Mouse (Mus musculus): ENCODE measurements around the gene Acbd6. TPM values are rescaled to one million over a fixed set of nuclear protein-coding genes. Genes with fewer than 3 reads are reported as not detected.

Gene Acbd6
- polyA plus RNA-seq, 1 experiment from 2014 or later: 58.7 TPM

DNA sequence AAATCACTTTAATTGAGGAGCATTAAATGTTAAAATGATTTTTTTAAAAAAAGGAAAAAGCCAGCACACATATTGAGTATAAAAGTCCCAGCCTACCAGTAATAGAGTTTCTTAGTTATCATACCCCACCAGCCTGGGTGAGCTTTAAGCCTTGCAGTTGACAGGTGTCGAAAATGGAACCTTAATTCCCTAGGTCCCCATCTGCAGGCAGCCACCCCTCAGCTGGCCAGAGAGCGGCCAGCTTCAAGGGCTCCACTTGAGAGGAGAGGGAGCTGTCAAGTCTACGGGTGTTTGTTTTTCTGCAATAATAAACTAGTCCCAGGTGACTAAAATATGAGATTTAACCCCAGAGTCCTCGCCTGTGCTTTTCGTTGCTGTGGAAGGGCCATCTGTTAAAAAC lies 135.5 kb downstream of the Acbd6 start:
- Histone ChIP-seq H3K4me1 (replicated peaks; ENCODE audit: control insufficient read depth, insufficient read depth, low read length) (peaks cover 8% of the 10 kb centered on the region; the same call in 1 of the 2 replicates), H3K36me3 (ENCODE audit: control insufficient read depth, insufficient read depth, low read length) (no peaks in the 10 kb centered on the region), H3K9me3 (ENCODE audit: control insufficient read depth, low read length) (no peaks in the 10 kb centered on the region), H3K27me3 (ENCODE audit: control insufficient read depth, insufficient read depth, low read depth, low read length) (no peaks in the 10 kb centered on the region), H3K4me3 (ENCODE audit: low read length) (no peak overlapping the region), H3K4me2 (ENCODE audit: low read depth, low read length) (no peak overlapping the region), H3K9ac (ENCODE audit: low read length) (no peak overlapping the region), H3K27ac (ENCODE audit: low read length) (no peak overlapping the region)
- peak; percentile 59; the same call in 1 of the 2 replicates for ATAC-seq (ENCODE audit: low read depth)
- WGBS: 33% methylated on average over 5 of the region's 5 CpGs

DNA sequence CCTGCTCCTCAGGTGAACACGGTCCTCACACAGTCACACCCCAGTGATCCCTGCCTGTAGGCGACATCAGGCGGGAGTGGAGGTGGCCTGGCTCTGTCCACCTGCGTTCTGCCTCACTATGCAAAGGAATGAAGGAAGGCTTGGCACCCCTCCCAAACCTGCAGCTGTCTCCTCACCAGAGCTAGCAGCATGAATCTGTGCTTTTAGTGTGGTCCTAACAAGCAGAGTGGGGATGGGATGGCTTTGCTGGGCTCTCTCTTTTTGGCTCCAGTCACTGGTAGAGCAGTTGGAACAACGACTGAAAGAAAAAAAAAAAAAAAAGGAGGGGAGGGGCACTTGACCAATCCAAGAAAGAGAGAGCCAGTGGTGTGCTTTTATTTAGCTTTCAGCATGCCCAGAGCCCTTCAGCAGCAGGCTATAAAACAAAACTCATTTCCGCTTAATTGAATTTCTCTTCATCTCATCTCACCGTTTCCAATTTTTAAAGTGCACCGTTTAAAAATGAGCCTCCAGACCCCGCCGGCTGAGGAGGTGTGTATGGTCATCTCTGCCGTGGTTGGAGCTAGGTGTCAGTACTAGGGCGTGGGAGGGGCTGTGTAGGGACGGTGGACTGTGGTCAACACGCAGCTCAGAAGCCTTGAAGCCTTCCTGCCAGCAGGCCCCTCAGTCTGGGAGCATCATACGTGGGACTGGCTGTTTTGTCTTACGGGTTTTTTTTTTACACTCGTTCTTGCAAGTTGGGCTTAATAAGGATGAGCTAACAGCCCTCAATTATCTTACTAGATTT lies 140.6 kb downstream of the Acbd6 start:
- no peak for ATAC-seq (ENCODE audit: low read depth)
- WGBS: 48% methylated on average over 17 of the region's 17 CpGs

DNA sequence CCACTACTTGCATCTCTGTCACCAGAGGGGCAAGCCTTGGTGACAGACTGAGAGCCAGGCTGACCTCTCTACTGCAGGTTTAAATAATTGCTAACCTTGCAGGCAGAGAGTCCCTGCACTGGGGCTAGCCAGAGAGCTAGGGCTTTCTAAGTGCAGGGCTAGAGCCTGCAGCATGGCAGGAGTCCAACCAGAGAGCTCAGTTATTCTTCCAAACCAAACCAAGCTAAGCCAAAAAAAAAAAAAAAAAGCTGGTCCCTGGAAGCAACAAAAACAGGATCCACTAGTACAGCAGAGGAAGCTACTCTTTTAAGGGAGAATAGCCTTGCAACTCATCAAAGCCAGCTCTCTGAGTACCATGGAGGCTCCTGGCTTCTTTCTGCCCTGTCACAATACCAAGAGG lies 143.0 kb downstream of the Acbd6 start:
- no peak overlapping the region for H3K27ac ChIP-seq (ENCODE audit: low read length)
- ATAC-seq (ENCODE audit: low read depth): no peak
- H3K27me3 ChIP-seq (ENCODE audit: control insufficient read depth, insufficient read depth, low read depth, low read length): no peaks in the 10 kb centered on the region
- no peaks in the 10 kb centered on the region for H3K36me3 ChIP-seq (ENCODE audit: control insufficient read depth, insufficient read depth, low read length)
- 0 out of 2 replicates have a peak, but pooled peaks cover 3% of the 10 kb centered on the region for H3K4me1 ChIP-seq (replicated peaks; ENCODE audit: control insufficient read depth, insufficient read depth, low read length)
- no peak overlapping the region for H3K9ac ChIP-seq (ENCODE audit: low read length)
- no peaks in the 10 kb centered on the region for H3K9me3 ChIP-seq (ENCODE audit: control insufficient read depth, low read length)
- H3K4me2 ChIP-seq (ENCODE audit: low read depth, low read length): no peak overlapping the region
- no peak overlapping the region for H3K4me3 ChIP-seq (ENCODE audit: low read length)

More for the DNA sequence above, 140.6 kb downstream of the Acbd6 start:
- no peak overlapping the region for H3K27ac ChIP-seq (ENCODE audit: low read length)
- no peak overlapping the region for H3K9ac ChIP-seq (ENCODE audit: low read length)
- H3K4me1 ChIP-seq (replicated peaks; ENCODE audit: control insufficient read depth, insufficient read depth, low read length): 0 out of 2 replicates have a peak, but pooled peaks cover 3% of the 10 kb centered on the region
- H3K9me3 ChIP-seq (ENCODE audit: control insufficient read depth, low read length): no peaks in the 10 kb centered on the region
- no peaks in the 10 kb centered on the region for H3K27me3 ChIP-seq (ENCODE audit: control insufficient read depth, insufficient read depth, low read depth, low read length)
- H3K4me3 ChIP-seq (ENCODE audit: low read length): no peak overlapping the region
- no peaks in the 10 kb centered on the region for H3K36me3 ChIP-seq (ENCODE audit: control insufficient read depth, insufficient read depth, low read length)
- no peak overlapping the region for H3K4me2 ChIP-seq (ENCODE audit: low read depth, low read length)

DNA sequence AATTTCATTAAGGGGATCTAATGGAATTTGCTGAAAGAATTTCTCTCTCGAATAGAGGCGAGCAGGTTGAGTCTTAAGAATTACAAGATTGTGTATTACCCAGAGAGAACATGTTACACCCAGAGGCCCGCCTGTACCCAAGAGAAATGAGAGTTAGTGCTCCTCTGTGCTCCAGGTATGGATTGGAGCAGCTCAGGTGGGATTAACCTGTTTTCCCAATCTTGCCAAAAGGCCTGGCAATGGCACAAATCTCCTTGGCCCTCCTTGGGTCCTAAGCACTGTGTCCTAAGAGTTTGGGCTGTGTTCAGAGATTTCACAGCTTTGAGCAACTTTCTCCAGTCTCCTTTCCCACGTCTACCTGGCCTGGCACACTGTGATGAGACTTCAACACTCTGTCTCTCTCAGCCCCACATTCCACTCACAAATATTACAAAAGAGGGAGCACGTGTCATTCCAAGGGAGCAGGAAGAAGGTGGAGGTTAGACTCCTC lies 145.3 kb downstream of the Acbd6 start:
- Histone ChIP-seq H3K27me3 (ENCODE audit: control insufficient read depth, insufficient read depth, low read depth, low read length) (no peaks in the 10 kb centered on the region), H3K9ac (ENCODE audit: low read length) (no peak overlapping the region)
- WGBS: 76% methylated on average over 5 of the region's 5 CpGs

DNA sequence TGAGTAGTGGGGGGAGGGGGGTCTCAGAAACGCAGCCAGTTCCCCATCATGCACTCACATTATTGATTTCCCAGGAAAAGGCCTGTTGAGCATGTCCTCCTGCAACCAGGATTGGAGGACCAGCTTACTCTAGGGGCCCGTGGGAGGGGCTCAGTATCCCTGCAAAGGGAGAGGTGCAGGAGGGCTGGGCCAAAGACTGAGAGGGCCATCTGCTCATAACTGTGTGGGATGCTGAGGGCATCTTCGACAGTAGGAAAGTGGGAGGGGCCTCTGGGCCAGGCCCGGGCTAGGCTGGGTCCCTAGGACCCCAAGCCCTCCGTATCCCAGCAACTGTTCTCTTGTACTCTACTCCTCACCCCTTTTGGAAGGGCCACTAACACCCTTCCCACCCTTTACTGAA lies 146.3 kb downstream of the Acbd6 start:
- Histone ChIP-seq H3K4me2 (ENCODE audit: low read depth, low read length) (no peak overlapping the region), H3K36me3 (ENCODE audit: control insufficient read depth, insufficient read depth, low read length) (no peaks in the 10 kb centered on the region), H3K9ac (ENCODE audit: low read length) (no peak overlapping the region), H3K27ac (ENCODE audit: low read length) (no peak overlapping the region), H3K4me1 (replicated peaks; ENCODE audit: control insufficient read depth, insufficient read depth, low read length) (0 out of 2 replicates have a peak, but pooled peaks cover 3% of the 10 kb centered on the region), H3K9me3 (ENCODE audit: control insufficient read depth, low read length) (no peaks in the 10 kb centered on the region), H3K4me3 (ENCODE audit: low read length) (no peak overlapping the region), H3K27me3 (ENCODE audit: control insufficient read depth, insufficient read depth, low read depth, low read length) (no peaks in the 10 kb centered on the region)
- 42% methylated on average over 5 of the region's 5 CpGs for WGBS
- no peak for ATAC-seq (ENCODE audit: low read depth)

More for the DNA sequence above, 145.3 kb downstream of the Acbd6 start:
- Histone ChIP-seq H3K4me2 (ENCODE audit: low read depth, low read length) (no peak overlapping the region), H3K4me3 (ENCODE audit: low read length) (no peak overlapping the region), H3K27ac (ENCODE audit: low read length) (no peak overlapping the region), H3K9me3 (ENCODE audit: control insufficient read depth, low read length) (no peaks in the 10 kb centered on the region), H3K36me3 (ENCODE audit: control insufficient read depth, insufficient read depth, low read length) (no peaks in the 10 kb centered on the region), H3K4me1 (replicated peaks; ENCODE audit: control insufficient read depth, insufficient read depth, low read length) (0 out of 2 replicates have a peak, but pooled peaks cover 3% of the 10 kb centered on the region)
- ATAC-seq (ENCODE audit: low read depth): no peak

DNA sequence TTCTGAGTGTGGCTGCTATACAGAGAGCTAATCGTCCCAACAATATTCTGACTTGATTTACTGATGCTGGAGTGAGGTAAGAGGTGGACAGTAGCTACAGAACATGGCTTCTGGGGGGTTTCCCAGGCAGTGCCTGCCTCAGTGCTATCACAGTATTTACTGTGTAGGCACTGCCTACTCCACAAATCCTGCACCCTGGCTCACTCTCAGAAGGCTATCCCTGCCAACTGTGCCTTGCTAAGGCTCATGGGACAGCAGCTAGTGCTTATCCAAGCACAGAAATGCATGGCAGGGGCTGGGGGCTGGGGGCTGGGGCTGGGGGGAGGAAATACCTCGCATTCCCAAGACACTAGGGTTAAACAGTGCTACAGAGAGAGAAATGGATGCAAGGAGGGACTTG lies 155.4 kb downstream of the Acbd6 start:
- Histone ChIP-seq H3K9ac (ENCODE audit: low read length) (no peak overlapping the region), H3K4me2 (ENCODE audit: low read depth, low read length) (no peak overlapping the region), H3K27me3 (ENCODE audit: control insufficient read depth, insufficient read depth, low read depth, low read length) (no peaks in the 10 kb centered on the region), H3K9me3 (ENCODE audit: control insufficient read depth, low read length) (no peaks in the 10 kb centered on the region), H3K36me3 (ENCODE audit: control insufficient read depth, insufficient read depth, low read length) (no peaks in the 10 kb centered on the region), H3K4me3 (ENCODE audit: low read length) (no peak overlapping the region), H3K27ac (ENCODE audit: low read length) (no peak overlapping the region), H3K4me1 (replicated peaks; ENCODE audit: control insufficient read depth, insufficient read depth, low read length) (no peaks in the 10 kb centered on the region)
- no peak for ATAC-seq (ENCODE audit: low read depth)
- WGBS: 44% methylated on average over 2 of the region's 2 CpGs

DNA sequence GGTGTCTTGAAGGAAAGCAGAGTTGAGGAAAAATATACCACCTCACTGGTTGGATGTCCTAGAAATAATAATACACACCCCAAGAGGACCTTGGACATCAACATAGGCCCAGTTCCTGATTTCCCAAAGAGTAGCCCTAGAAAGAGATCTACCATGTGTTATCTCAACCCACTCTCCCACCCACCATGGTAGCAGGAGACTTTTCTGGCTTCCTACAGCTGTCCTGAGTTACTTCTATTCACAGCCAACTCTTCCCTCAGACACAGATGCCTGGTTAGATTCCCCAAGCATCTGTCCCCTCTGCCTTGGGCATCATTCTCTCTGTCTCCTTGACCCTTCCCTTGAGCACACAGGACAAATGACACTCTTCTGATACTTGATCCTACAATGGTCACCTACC lies 157.4 kb downstream of the Acbd6 start:
- no peak for ATAC-seq (ENCODE audit: low read depth)
- H3K4me2 ChIP-seq (ENCODE audit: low read depth, low read length): no peak overlapping the region

DNA sequence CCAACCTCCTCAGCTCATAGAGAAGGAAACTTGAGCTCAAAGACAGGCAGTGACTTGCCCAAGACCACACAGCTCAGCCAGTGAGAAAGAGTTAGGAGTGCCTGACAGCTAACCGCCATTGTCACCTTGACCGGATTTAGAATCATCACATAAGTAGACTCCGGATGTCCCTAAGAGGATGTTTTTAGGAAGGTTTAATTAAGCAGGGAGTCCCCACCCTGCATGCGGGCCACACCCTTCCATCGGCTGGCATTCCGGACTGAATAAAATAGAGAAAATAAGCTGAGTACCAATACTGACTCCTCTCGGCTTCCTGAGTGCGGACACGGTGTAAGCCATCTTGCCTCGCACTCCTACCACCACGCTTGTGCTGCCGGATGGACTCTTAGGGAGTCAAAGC lies 159.4 kb downstream of the Acbd6 start:
- Histone ChIP-seq H3K9me3 (ENCODE audit: control insufficient read depth, low read length) (no peaks in the 10 kb centered on the region), H3K27me3 (ENCODE audit: control insufficient read depth, insufficient read depth, low read depth, low read length) (no peaks in the 10 kb centered on the region; the same call in 1 of the 2 replicates), H3K4me1 (replicated peaks; ENCODE audit: control insufficient read depth, insufficient read depth, low read length) (no peaks in the 10 kb centered on the region), H3K27ac (ENCODE audit: low read length) (no peak overlapping the region), H3K36me3 (ENCODE audit: control insufficient read depth, insufficient read depth, low read length) (no peaks in the 10 kb centered on the region), H3K4me3 (ENCODE audit: low read length) (no peak overlapping the region), H3K9ac (ENCODE audit: low read length) (no peak overlapping the region), H3K4me2 (ENCODE audit: low read depth, low read length) (no peak overlapping the region)
- WGBS: 89% methylated on average over 12 of the region's 12 CpGs
- ATAC-seq (ENCODE audit: low read depth): no peak

More for the DNA sequence above, 157.4 kb downstream of the Acbd6 start:
- H3K36me3 ChIP-seq (ENCODE audit: control insufficient read depth, insufficient read depth, low read length): no peaks in the 10 kb centered on the region
- no peaks in the 10 kb centered on the region for H3K27me3 ChIP-seq (ENCODE audit: control insufficient read depth, insufficient read depth, low read depth, low read length)
- no peaks in the 10 kb centered on the region for H3K9me3 ChIP-seq (ENCODE audit: control insufficient read depth, low read length)
- no peak overlapping the region for H3K9ac ChIP-seq (ENCODE audit: low read length)
- no peak overlapping the region for H3K4me3 ChIP-seq (ENCODE audit: low read length)
- no peaks in the 10 kb centered on the region for H3K4me1 ChIP-seq (replicated peaks; ENCODE audit: control insufficient read depth, insufficient read depth, low read length)
- H3K27ac ChIP-seq (ENCODE audit: low read length): no peak overlapping the region

DNA sequence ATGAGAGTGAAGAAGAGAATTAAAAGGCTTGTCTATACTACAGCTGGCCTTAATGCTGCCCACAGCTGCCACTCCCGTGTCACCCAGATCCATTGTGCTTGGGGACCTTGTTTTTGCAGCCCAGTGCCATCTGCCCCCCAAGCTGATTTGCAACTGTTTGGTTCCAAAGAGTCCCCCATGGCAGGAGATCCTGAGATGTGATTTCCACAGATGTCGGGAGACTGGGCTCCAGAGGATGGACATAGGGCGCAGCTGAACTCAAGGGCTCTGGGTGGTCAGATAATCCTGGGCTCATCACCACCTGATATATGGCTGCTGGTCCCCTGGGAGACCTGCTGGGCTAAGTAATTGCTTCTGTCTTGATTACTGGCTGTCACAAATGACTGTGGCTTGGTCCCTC lies 160.9 kb downstream of the Acbd6 start:
- H3K4me1 ChIP-seq (replicated peaks; ENCODE audit: control insufficient read depth, insufficient read depth, low read length): no peaks in the 10 kb centered on the region
- no peaks in the 10 kb centered on the region for H3K36me3 ChIP-seq (ENCODE audit: control insufficient read depth, insufficient read depth, low read length)
- no peak overlapping the region for H3K27ac ChIP-seq (ENCODE audit: low read length)
- WGBS: 82% methylated on average over 3 of the region's 3 CpGs
- no peak overlapping the region for H3K4me2 ChIP-seq (ENCODE audit: low read depth, low read length)
- H3K9me3 ChIP-seq (ENCODE audit: control insufficient read depth, low read length): no peaks in the 10 kb centered on the region
- no peak for ATAC-seq (ENCODE audit: low read depth)
- no peak overlapping the region for H3K4me3 ChIP-seq (ENCODE audit: low read length)
- H3K27me3 ChIP-seq (ENCODE audit: control insufficient read depth, insufficient read depth, low read depth, low read length): peaks cover 2% of the 10 kb centered on the region; the same call in 1 of the 2 replicates
- H3K9ac ChIP-seq (ENCODE audit: low read length): no peak overlapping the region
